10 mouse cellular contexts compared by ENCODE assay signal in genomic region chr14:119665741-119666141, GRCm38 (mm10).
DNase-seq lines count a peak whose midpoint lies in the region; ATAC-seq lines count a peak whose summit lies in the region.
"Had no signal": no experiment of that assay in that cellular context is flagged by ENCODE, and none has a peak within 500 bp of the region (broad histone marks: within the 10 kb centered on the region; RNA-seq: fewer than 3 reads in every experiment).

No protein-coding gene starts in this region.

- no peak overlapping the region for H3K4me3 ChIP-seq in forebrain, embryonic 14.5 days (ENCODE audit: low read depth, low read length)
- H3K4me3 ChIP-seq: embryonic facial prominence, embryonic 15.5 days; limb, embryonic 15.5 days had no signal

- H3K36me3 ChIP-seq in forebrain, embryonic 14.5 days (ENCODE audit: control insufficient read depth, insufficient read depth, low read length), result no peaks in the 10 kb centered on the region
- H3K36me3 ChIP-seq: embryonic facial prominence, embryonic 15.5 days; limb, embryonic 15.5 days had no signal

- no peaks in the 10 kb centered on the region for H3K27me3 ChIP-seq in forebrain, embryonic 14.5 days (replicated peaks; ENCODE audit: control insufficient read depth, insufficient read depth, low read length)
- H3K27me3 ChIP-seq: embryonic facial prominence, embryonic 15.5 days; limb, embryonic 15.5 days had no signal

- peak; percentile 1 for DNase-seq in lung, postnatal 36 days
- DNase-seq in lung, postnatal 14 days, result no peak
- DNase-seq in forebrain, embryonic 14.5 days (ENCODE audit: low spot score), result peak; percentile 68
- peak; percentile 43 to 59 for DNase-seq in layer of hippocampus, postnatal 14 days (ENCODE audit: low spot score in 2 of 2)
- DNase-seq in right cerebral cortex, adult 2 months (ENCODE audit: low spot score in 2 of 2), result peak; percentile 72 to 75
- DNase-seq in spleen, postnatal 14 days (ENCODE audit: low spot score in 2 of 2), result no peak
- DNase-seq in spleen, postnatal 4 days (ENCODE audit: low spot score in 2 of 2), result no peak

- 0 out of 2 replicates have a peak overlapping the region, but pooled peaks have one; percentile 49 for H3K27ac ChIP-seq in forebrain, embryonic 14.5 days (ENCODE audit: low read depth, low read length)
- H3K27ac ChIP-seq: embryonic facial prominence, embryonic 15.5 days; limb, embryonic 15.5 days had no signal

- WGBS in forebrain, embryonic 14.5 days, result 43% methylated on average over 5 of the region's 5 CpGs

- peaks cover 2% of the 10 kb centered on the region; the same call in 1 of the 2 replicates for H3K4me1 ChIP-seq in forebrain, embryonic 14.5 days (ENCODE audit: control insufficient read depth, insufficient read depth, low read length)
- H3K4me1 ChIP-seq: embryonic facial prominence, embryonic 15.5 days; limb, embryonic 15.5 days had no signal

- no peaks in the 10 kb centered on the region for H3K9me3 ChIP-seq in forebrain, embryonic 14.5 days (replicated peaks; ENCODE audit: control insufficient read depth, low read length)
- H3K9me3 ChIP-seq: embryonic facial prominence, embryonic 15.5 days; limb, embryonic 15.5 days had no signal

- ATAC-seq in forebrain, embryonic 14.5 days, result peak; percentile 94
- ATAC-seq in erythroid progenitor cell, adult 5-6 weeks (replicated peaks; ENCODE audit: low FRiP score, poor library complexity, severe bottlenecking), result no peak

- 0 out of 2 replicates have a peak overlapping the region, but pooled peaks have one; percentile 4 for H3K4me2 ChIP-seq in forebrain, embryonic 14.5 days (ENCODE audit: low read length)
- H3K4me2 ChIP-seq: embryonic facial prominence, embryonic 15.5 days; limb, embryonic 15.5 days had no signal

- H3K9ac ChIP-seq in forebrain, embryonic 14.5 days (ENCODE audit: low read length), result no peak overlapping the region
- H3K9ac ChIP-seq: embryonic facial prominence, embryonic 15.5 days; limb, embryonic 15.5 days had no signal

Comparison
In these comparisons a context has a peak if more than half of its experiments do, and no peak if none do; other contexts are left out.
1. DNase-seq: peak in lung, postnatal 36 days (single experiment), forebrain, embryonic 14.5 days (single experiment), layer of hippocampus, postnatal 14 days (2 of 2) and right cerebral cortex, adult 2 months (2 of 2); none in lung, postnatal 14 days (single experiment), spleen, postnatal 14 days (0 of 2) and spleen, postnatal 4 days (0 of 2).